Mouse (Mus musculus) T-helper 17 cell (primary cell): Measurements from ENCODE around the gene Gpr162.
"Not testable (repeated sequence)": the region's sequence is repeated elsewhere in the genome, so short reads cannot be mapped to it uniquely, and the experiment has no call there.

Experiments used
- in situ Hi-C, 2 experiments: fragments of 300-600 bp; cut with MboI, MseI; formaldehyde crosslinking; loops; 1 replicate in 1 of 2; 2 replicates in 1 of 2; pipeline ENCODE4 v1.15.1; 2025; ENCODE audit warnings: high pct_unique_total_duplicates in 2 of 2

Gpr162 gene

DNA sequence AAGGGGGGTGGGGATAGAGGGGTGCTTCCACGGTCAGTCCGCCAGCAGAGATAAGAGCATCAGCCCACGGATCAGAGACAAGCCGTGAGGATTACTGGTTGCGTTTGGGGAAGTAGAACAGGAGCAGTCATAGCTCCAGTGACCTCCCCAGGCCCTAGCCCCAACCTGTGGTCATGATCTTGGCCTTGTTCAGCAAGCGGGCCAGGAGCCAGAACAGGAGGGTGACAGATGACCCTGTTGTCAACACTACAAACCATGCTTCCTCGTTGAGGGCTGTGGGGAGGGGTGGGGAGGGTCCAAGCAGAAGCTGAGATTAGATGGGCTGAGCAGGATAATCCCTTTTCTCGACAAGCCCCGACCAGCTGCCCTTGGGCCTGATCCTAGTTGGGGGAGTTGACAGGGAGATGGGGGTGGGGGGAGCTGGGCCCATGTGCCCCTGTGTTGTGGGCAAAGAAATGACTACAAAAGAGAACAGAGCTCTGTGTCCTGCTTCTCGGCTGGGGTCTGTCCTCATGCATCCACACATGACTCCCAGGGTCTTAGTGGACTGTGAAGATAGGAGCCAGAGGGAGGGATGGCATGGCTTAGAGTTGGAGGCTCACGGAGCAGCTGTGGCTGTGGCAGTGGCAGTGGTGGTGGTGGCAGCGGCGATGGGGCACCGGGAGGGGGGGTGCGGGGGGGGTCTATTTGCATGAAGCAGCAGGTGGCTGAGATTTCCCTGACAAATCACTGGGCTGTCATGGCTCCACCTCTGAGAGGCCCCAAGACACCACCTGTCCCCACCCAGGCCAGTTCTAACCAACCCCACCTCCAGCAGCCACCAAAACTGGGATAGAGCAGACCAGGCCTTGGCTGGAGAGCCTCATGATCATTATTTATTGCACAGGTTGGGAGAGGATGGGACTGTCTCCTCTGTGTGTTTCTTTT, 23.3 kb downstream of the Gpr162 start, which contains the start of gene Gnb3:
Gene Gnb3 (minus strand): TSS at position 35 of the 927 bp plus-strand sequence.
- in situ Hi-C loops = no loop called here

DNA sequence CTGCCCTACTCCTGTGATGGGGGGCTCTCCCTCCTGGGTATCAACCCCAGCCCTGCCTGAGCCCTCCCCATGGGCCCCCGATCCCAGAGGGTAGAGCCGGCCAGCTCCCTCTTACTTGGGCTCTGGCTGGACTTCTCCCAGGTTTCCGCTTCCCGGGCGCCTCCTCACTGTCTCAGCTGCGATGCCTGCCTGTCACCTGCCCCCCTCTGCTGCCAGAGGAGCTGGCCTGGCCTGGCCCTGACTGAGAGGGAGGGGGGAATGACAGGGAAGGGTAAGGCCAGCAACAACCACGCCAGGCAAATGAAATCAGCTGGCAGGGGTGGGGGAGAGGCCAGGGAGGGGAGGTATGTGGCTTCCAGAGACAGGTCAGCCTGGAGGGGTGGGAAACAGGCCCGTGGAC, 24.0 kb downstream of the Gpr162 start:
- in situ Hi-C loops = no loop called here

DNA sequence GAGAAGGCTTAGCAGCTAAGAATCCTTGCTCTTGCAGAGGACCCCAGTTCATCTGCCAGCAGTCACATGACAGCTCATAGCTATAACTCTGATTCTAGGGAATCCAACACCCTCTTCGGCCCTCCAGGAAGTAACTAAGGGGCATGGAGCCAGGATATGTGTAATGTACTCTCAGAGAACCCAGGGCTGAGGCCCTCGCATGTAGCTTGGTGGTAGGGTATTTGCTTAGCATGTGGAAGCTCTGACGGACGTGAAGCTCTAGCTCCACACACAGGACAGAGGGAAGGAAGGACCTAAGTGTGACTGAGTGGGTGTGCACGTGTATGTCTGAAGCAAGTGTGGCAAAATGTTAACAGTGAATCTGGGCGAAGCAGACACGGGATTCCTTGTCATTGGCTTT, 27.4 kb downstream of the Gpr162 start:
- in situ Hi-C loops = no loop called here

DNA sequence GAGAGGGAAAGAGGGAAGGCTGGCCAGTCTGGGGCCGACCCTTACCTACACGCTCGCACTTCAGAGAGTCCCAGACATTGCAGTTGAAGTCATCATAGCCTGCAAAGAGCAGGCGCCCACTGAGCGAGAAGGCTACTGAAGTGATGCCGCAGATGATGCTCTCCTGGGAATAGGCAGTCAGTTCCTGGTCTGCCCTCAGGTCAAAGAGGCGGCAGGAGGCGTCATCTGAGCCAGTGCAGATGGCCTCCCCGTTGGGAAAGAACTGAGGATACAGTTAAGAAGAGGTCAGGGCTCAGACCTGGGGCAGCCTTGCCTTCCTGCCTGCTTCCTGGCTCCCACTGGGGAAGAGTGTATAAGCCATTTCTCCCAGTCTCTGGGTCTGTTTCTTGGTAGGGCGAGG, 28.3 kb downstream of the Gpr162 start:
- in situ Hi-C loops = no loop called here

DNA sequence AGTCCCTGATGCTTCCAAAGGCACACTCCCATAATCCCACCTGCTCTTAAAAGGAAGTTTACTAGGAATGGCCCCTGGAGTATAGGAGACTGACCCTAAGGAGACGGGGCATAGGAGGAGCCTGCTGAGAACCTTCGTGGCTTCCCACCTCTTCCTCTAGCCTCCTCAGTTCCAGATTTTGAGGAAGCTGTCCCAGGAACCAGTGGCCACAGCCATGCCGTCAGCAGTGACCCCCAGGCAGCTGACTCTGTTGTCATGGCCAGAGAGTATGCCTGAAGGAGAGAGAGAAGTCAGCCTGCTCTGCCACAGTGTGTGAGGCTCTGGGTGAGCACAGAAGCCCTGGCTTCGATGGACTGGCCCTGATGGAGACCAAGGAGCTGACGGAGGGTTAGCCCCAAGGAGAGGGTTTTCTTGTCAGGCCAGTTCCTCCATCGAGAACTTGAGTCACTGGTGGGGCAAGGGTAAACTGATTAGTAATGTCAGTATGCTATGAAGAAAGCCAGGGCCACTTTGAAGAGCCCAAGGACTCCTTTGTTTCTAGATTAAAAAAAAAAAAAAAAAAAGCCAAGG, 29.2 kb downstream of the Gpr162 start:
- in situ Hi-C loops = no loop called here

DNA sequence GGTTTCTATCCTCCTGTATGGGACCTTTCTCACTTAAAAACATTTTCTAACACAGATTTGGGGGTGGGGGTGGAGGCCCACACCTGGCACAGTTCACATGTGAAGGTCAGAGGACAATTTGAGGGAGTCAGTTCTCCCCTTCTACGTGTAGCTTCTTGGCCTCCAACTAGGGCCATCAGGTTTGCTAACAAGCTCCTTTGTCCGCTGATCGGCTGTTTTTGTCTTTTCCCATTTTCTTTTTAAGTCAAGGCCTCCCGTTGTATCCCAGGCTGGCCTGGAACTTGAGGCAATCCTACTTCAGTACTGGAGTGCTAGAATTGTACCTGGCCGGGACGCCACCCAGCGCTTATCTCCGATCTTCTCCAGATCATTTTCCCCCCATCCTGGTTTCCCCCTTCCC, 32.1 kb downstream of the Gpr162 start:
- in situ Hi-C loops = no loop called here

DNA sequence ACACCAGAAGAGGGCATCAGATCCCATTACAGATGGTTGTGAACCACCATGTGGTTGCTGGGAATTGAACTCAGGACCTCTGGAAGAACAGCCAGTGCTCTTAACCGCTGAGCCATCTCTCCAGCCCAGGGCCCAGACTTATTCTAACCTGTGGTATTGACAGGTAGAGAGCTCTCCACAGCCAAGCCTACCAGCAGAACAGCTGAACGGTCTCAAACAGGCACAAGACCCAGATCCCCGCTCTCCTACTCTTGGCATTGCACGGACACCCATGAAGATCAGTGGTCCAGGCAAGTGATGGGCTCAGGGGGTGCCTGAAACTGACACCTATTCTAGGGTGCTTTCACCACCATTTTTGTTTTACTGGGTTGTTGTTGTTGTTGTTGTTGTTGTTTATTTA, 32.6 kb downstream of the Gpr162 start:
- in situ Hi-C loops = not testable (repeated sequence)

DNA sequence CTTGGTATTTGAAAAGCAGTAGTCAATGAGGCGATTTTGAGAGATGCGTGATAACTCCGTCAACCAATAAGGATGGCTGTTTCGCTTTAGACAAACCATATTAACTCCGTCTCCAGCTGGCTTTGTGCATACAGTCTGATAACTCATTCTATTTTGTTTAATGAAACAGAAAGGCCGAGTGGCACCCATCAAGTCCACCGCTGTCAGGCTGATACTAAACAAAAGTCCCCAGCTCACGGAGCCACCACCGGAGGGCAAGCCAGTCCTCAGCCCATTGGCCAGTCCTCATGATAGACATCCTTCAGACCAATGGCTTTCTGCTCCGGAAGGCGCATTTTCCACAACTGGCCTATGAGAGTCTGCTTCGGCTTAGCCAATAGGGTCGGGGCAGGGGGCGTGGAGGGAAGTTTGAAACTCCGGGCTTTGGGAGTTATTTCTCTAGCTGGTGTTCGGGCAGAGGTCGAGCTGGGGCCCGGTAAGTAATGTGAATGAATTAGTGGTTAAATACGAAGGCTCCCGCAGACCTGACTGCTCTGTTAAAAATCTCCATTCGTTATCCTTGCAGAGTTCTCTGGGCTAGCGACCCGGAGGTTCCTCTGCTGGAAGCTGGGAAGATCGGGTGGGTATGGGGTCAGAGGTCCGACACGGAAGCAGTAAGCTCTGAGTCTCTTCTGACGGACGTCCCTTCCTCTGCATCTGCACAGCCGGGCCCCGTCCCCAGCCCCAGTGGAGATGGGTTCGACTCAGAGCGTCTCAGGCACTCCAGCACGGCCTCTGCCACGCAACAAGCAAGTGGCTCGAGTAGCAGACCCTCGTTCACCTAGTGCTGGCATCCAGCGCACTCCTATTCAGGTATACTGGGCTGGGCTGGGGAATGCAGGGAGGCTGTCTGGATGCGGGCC, 33.7 kb downstream of the Gpr162 start:
- in situ Hi-C loops = no loop called here

DNA sequence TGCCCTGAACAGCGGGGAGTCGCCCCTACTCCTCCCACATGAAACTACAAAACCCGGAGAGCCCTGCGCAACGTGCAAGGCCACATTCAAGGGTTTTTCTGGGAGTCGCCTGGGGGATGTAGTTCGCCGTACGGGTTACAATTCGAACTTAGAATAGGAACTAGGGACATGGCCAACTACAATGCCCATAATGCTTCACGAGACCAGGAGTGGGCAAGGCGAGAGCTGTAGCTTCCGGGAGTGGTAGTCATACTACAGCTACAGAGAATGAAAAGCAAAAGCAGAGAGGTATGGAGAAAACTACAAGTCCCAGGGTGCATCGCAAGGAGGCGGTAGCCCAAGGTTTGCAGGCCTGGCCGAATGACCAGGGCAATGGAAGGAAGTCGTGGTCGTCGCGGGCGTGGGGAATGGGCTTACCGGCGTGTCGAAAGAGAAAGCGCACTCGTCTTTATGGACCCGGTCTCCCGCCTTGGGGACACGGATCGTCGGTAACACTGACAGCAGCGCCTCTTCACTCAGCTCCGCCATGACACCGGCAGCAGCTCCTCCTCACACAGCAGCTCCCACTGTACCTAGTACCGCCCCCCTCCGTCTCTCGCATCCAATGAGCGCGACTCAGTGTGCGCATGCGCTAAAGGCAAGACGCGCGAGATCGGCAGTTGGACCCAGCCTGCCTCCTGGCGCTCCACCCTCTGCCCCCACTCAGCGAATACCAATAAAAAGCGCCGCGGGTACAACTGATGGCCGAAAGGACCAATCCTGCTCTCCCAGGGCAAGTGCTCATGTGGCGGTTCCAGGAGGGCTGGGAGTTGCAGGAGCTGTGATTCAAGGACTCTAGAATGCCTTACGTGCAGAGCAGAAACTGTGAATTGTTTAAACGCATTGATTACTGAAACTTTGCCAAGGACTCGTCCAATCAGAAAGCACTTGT, 34.6 kb downstream of the Gpr162 start, which contains the start of the genes Usp5 and Cdca3:
Gene Usp5 (minus strand): TSS at position 617 of the 931 bp plus-strand sequence.
Gene Cdca3 (plus strand): TSS at position 680 of the 931 bp plus-strand sequence.
- in situ Hi-C loops = no loop called here

DNA sequence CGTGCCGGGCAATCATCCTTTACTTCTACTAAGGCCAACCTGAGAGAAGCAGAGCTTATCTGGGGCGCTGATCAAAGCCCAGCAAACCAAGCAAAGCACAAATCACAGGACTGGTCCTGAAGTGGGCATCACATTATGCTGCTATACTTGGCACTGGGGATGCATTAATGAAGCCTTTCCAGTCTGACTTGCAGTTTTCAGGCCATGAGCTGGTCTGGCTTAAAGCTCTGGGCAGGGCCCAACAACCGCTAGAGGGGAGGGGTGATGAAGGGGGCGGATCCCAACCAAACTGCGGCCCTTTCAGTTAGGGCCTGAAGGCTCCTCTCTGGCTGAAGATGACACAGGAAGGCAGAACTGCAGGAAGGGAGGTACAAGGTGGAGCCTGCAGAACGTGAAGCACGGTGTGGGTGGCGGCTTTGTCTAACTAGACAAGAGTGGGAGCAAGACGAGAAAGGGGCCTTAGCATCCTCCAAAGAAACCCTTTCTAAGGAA, 35.6 kb downstream of the Gpr162 start:
- in situ Hi-C loops = no loop called here

DNA sequence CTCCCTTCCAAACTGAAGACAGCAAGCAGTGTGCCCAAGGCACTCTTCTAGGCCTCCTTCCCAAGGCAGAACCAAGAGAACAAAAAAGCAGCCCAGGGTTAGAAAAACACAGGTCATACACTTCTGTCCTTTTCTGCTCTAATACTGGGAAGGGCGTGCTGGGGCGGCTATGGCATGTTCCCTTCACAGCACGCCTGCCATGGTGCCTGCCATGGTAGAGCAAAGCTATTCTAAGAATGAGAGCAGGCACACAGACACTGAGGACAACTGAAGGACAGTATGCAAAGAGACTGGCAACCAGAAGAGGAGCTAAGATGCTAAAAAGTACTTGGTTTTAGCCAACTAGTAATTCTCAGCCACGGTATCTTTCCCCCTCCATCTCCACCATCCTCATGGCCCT, 41.7 kb downstream of the Gpr162 start:
- in situ Hi-C loops = no loop called here

DNA sequence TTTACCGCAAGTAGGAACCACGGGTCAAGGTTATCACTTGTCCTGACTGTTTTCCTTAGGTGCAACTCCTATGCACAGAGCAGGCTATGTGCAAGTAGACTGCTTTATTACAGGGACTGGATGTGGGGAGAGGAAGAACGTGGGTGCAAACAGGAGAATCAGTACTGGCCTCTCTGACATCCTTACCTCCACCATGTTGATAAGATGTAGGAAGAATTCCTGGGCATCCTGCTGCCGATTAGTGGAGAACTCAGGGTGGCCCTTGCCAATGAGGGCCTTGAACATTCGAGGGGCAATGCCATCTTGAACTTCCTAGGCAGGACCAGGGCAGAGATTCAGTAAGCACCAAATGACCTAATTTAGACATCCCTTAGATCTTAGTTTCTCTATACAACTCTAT, 42.9 kb downstream of the Gpr162 start:
- in situ Hi-C loops = no loop called here

DNA sequence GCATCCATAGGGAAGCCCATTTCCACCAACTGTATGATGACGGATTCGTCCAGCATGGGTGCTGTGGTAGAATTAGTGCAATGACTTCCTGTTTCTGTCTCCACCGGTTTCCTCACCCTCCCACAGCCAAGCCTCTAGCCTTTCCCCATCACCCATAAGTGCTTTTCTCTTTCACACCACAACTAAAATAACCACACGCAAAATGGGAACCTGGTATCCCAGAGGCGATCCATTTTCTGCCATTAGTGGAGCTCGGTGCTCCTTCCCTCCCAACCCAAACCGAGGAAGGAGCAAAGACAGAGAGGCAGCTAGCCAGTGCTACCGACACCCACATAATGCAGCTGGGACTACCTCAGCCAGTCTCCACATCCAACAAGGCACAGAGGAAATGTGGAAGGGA, 45.8 kb downstream of the Gpr162 start:
- in situ Hi-C loops = no loop called here

DNA sequence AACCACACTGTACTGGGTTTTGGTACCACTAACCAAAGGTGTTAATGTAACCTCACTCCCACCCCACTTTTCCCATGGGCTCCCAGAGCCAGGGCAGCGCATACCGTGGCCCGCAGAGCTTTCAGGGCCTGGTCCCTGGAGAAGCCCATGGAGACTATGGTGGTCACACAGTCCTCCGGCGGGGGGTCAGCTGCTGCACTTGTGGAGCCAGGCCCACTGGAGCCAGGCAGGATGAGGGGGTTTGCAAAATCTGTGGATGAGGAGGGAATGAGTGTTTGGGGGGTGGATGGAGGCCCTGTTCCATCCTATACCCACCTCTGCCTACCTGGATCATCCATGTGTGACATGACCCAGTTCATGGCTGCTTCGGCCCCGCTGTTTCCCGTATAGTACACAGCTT, 46.2 kb downstream of the Gpr162 start:
- in situ Hi-C loops = no loop called here

DNA sequence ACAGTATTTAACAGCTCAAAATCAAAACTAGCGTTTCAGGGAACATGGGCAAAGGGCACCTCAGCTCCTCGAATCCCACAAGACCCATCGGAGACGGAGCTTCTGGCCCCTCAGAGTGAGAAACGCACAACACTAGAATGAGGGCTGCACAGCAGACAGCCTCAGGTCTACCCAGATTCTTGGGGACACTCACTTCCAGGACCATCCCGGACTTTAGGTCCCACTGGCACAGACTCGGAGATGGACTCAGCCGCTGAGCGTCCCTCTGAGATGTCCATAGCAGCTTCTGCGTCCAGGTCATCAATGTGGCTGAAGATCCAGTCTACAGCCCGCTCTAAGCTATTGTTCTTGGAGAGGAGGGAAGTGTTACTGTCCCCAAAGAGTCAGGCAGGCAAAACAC, 46.7 kb downstream of the Gpr162 start:
- in situ Hi-C loops = no loop called here

DNA sequence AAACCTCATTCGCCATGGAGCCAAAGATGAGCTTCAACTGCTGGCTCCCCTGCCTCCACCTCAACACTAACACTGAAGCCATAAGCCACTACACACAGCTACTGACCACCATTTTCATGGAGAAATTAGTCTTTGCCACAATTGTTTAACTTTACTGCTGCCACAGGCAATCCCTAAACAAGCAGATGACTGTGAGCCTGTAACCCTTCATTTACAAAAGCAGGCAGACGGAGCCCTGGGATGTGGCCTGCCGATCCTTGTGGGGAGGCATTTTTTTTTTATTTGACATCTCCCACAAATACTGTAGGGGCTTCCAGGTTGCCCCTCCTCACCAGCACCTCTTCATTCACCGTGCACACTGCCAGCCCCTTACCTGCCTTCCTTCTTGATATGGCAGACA, 47.2 kb downstream of the Gpr162 start:
- in situ Hi-C loops = no loop called here

DNA sequence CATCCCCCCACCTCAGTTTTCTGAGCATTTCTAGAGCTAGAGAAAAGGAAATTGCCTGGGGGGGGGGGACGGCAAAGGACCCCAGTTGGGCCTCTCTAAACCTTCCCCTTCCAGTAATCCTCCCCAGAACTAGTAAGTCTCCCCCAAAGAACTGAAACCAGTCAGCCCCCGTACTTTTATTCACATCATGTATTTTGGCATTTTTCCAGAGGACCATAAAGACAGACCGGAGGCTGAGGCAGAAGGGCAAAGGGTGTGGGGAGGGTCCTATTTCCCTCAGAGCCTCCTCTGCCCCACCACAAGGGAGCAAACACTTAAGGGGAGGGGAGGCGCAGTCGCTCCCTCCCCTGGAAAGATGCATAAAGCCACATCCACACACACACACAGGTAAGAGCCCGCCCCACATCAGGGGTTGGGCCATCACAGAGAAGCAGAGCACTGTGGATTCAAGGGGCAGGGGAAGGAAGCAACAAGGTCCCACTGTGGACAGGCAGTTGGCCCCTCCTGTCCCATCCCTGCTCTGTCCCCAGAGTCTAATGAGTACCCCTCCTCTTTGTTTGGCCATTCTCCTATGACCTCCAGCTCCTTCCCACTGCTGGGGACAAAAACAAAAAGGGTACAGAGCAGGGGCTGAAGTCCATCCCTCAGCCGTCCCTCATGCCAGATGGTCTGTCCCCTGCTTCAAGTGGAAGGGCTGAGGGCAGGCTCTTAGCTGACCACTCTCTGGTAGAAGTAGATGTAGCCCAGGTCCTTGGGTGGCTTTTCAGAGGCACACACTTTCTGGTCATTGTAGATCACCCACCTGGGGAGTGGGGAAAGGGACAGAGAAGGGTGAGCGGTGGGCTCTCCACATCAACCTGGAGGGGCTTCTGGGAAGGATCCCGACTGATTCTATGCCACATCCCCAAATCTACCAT, 48.7 kb downstream of the Gpr162 start:
- in situ Hi-C loops = no loop called here

DNA sequence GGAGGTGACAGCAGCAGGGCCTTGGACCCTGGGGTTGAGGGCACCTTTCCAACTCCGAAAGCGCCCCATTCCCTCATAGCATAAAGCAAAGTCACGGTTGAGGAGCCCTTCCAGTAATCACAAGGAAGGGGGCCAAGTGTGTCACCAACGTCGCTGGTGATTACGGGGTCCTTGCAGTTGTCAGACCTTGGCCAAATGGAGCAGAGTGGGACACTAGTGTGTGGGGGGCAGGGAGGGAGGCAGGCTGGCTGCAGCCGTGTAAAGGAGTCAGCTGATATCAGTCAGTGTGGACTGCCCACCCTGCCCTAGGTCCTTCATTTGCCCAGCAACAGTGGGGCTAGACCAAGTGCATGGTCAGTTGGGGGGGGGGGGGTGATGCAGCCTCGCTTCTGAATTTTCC, 49.3 kb downstream of the Gpr162 start:
- in situ Hi-C loops = no loop called here

DNA sequence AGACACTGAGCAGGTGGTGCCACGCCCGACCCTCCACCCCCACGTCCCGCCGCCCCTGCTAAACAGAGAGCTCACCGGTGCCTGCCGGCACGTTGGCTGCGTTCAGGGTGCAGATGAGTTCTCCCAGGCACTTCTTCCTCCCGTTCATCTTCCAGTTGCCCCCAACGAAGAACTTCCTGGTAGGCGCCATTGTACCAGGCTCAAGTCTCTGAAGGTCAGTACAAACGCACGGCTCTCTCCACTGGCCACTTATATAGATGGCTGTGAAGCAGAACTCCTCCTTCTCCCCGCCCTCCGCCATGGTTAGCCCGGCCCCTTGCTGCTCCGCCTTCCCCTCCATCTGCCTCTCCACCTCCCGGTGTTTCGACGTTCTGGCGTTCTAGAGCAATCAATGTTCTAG, 49.9 kb downstream of the Gpr162 start, which contains the start of gene Tpi1:
Gene Tpi1 (minus strand): TSS at position 364 of the 400 bp plus-strand sequence.
- in situ Hi-C loops = no loop called here
